Comparison of ENCODE assay signal across 8 mouse cellular contexts in genomic region chr7:64873266-64873665, GRCm38 (mm10). TPM values are rescaled to one million over a fixed set of nuclear protein-coding genes. Genes with fewer than 3 reads are reported as not detected.
DNase-seq lines count a peak whose midpoint lies in the region; ATAC-seq and TF ChIP-seq lines count a peak whose summit lies in the region.

No protein-coding gene starts in this region.

- no peak overlapping the region for H3K9ac ChIP-seq in liver, postnatal 0 days (replicated peaks)

- H3K4me1 ChIP-seq in heart, embryonic 10.5 days: peaks cover 11% of the 10 kb centered on the region; the same call in 1 of the 2 replicates
- H3K4me1 ChIP-seq in hindbrain, embryonic 10.5 days (replicated peaks): peaks cover 24% of the 10 kb centered on the region
- peaks cover 11% of the 10 kb centered on the region for H3K4me1 ChIP-seq in liver, postnatal 0 days (ENCODE audit: insufficient read depth)

- peak overlapping the region; percentile 92 for H3K4me3 ChIP-seq in heart, embryonic 10.5 days
- H3K4me3 ChIP-seq in hindbrain, embryonic 10.5 days: peak overlapping the region; percentile 93
- peak overlapping the region; percentile 94 for H3K4me3 ChIP-seq in liver, postnatal 0 days (ENCODE audit: low read depth, low read length)

- no peak for DNase-seq in heart, embryonic 10.5 days (ENCODE audit: low spot score)
- DNase-seq in heart, adult 18-20 months: no peak
- DNase-seq in ES-CJ7 (ENCODE audit: low read depth, low spot score): peak; percentile 18
- DNase-seq in hindbrain, embryonic 10.5 days (ENCODE audit: low spot score): no peak
- no peak for DNase-seq in liver, postnatal 0 days
- no peak for DNase-seq in layer of hippocampus, adult 9-11 months
- DNase-seq in retina, postnatal 1 day: no peak
- DNase-seq in retina, embryonic 14.5 days (ENCODE audit: low spot score): no peak

- H3K27me3 ChIP-seq in heart, embryonic 10.5 days (ENCODE audit: insufficient read depth, poor library complexity, severe bottlenecking): no peaks in the 10 kb centered on the region
- H3K27me3 ChIP-seq in hindbrain, embryonic 10.5 days (ENCODE audit: insufficient read depth, poor library complexity, severe bottlenecking): no peaks in the 10 kb centered on the region
- no peaks in the 10 kb centered on the region for H3K27me3 ChIP-seq in liver, postnatal 0 days (ENCODE audit: insufficient read depth, low read length)

- no peak for TF ChIP-seq CTCF in liver, postnatal 0 days (IDR thresholded peaks at IDR 0.05; ENCODE audit: low read depth)

- 45% methylated on average over 11 of the region's 11 CpGs for WGBS in heart, embryonic 10.5 days
- 40% methylated on average over 11 of the region's 11 CpGs for WGBS in hindbrain, embryonic 10.5 days
- 44% methylated on average over 11 of the region's 11 CpGs for WGBS in liver, postnatal 0 days (ENCODE audit: insufficient replicate concordance)

- no peaks in the 10 kb centered on the region for H3K36me3 ChIP-seq in heart, embryonic 10.5 days
- H3K36me3 ChIP-seq in hindbrain, embryonic 10.5 days: peaks cover 15% of the 10 kb centered on the region
- H3K36me3 ChIP-seq in liver, postnatal 0 days (replicated peaks; ENCODE audit: insufficient read depth, low read length): no peaks in the 10 kb centered on the region

- TF ChIP-seq EP300 in liver, postnatal 0 days (IDR thresholded peaks at IDR 0.05; ENCODE audit: low read depth): no peak

- peak overlapping the region; percentile 97 for H3K27ac ChIP-seq in heart, embryonic 10.5 days
- peak overlapping the region; percentile 98 for H3K27ac ChIP-seq in hindbrain, embryonic 10.5 days
- H3K27ac ChIP-seq in liver, postnatal 0 days (ENCODE audit: low read depth): peak overlapping the region; percentile 94; the same call in 1 of the 2 replicates

- ATAC-seq in liver, postnatal 0 days: no peak

- no peaks in the 10 kb centered on the region for H3K9me3 ChIP-seq in heart, embryonic 10.5 days
- H3K9me3 ChIP-seq in hindbrain, embryonic 10.5 days: no peaks in the 10 kb centered on the region
- no peaks in the 10 kb centered on the region for H3K9me3 ChIP-seq in liver, postnatal 0 days (ENCODE audit: low read length)

- peak overlapping the region; percentile 78 for H3K4me2 ChIP-seq in liver, postnatal 0 days (ENCODE audit: low read depth, low read length)

RNA-seq across cellular contexts. Expression of gene Nsmce3, which starts 0.5 kb away (rescaled TPM):
- 8.1 and 10.5 TPM in 2 replicates for polyA plus RNA-seq in heart, embryonic 10.5 days (2016; fragmentation: Nextera tagmentation; extraction: Ambion mirVana)
- total RNA-seq in heart, adult 18-20 months (2021): 1 to 10 TPM; 3.1 to 3.3 TPM
- 10.6 and 12.1 TPM in 2 replicates for polyA plus RNA-seq in hindbrain, embryonic 10.5 days (2016; fragmentation: Nextera tagmentation; extraction: Ambion mirVana)
- polyA plus RNA-seq in liver, postnatal 0 days (2015; fragmentation: Nextera tagmentation; extraction: Ambion mirVana): 5.0 and 5.1 TPM in 2 replicates
